Mouse (Mus musculus): Measurements from ENCODE around the gene Kif4. TPM values are rescaled to one million over a fixed set of nuclear protein-coding genes. Genes with fewer than 3 reads are reported as not detected.

Kif4 gene
- polyA plus RNA-seq, 1 experiment from 2014 or later, result 8.6 TPM

DNA sequence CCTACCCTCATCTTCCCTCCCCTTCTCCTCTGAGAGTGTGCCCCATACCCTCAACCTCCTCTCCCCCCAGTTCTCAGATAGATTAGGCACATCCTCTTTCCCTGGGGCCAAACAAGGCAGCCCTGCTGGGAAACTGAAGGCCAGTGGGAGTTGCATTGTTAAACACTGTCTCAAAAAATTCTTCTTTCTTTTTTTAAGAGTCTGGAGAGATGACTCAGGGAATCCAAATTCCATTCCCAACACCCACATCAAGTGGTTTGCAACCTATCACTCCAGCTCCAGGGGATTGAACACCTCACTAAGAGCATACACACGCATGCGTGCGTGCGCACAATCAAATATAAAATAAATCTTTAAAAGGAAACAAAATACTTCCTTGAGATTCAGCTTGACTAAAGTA, 71.2 kb downstream of the Kif4 start:
- Histone ChIP-seq H3K27ac (replicated peaks; ENCODE audit: low read depth, low read length) (no peak overlapping the region), H3K4me1 (ENCODE audit: control insufficient read depth, insufficient read depth, low read length) (no peaks in the 10 kb centered on the region), H3K27me3 (ENCODE audit: control insufficient read depth, insufficient read depth, low read length) (no peaks in the 10 kb centered on the region), H3K9ac (replicated peaks; ENCODE audit: low read length) (no peak overlapping the region), H3K36me3 (ENCODE audit: control insufficient read depth, insufficient read depth, low read length) (no peaks in the 10 kb centered on the region), H3K9me3 (ENCODE audit: control insufficient read depth, low read length) (no peaks in the 10 kb centered on the region), H3K4me2 (ENCODE audit: low read length) (no peak overlapping the region), H3K4me3 (replicated peaks; ENCODE audit: low read depth, low read length) (no peak overlapping the region)
- DNase-seq (no peak), ATAC-seq (ENCODE audit: low FRiP score, low TSS enrichment) (no peak)
- WGBS, result 94% methylated on average over 4 of the region's 4 CpGs

DNA sequence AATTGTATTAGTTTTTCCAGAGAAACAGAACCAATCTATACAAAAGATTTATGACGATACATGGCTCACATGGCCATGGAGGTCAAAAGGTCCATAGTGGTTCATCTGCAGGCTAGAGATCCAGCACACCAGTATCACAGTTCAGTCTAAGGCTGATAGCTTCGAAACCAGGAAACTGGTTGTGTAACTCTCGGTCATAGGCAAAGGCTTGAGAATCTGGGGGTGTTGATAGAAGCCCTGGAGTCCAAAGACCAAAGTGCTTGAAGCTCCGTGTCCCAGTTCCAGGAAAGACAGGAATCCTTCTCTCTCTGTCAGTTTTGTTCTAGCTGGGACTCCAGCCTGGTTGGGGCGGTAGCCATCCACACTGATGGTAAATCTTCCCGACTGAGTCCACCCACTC, 82.5 kb downstream of the Kif4 start:
- Histone ChIP-seq H3K36me3 (ENCODE audit: control insufficient read depth, insufficient read depth, low read length) (no peaks in the 10 kb centered on the region), H3K4me3 (replicated peaks; ENCODE audit: low read depth, low read length) (no peak overlapping the region), H3K4me1 (ENCODE audit: control insufficient read depth, insufficient read depth, low read length) (no peaks in the 10 kb centered on the region), H3K27me3 (ENCODE audit: control insufficient read depth, insufficient read depth, low read length) (no peaks in the 10 kb centered on the region), H3K4me2 (ENCODE audit: low read length) (no peak overlapping the region), H3K9me3 (ENCODE audit: control insufficient read depth, low read length) (no peaks in the 10 kb centered on the region), H3K9ac (replicated peaks; ENCODE audit: low read length) (no peak overlapping the region), H3K27ac (replicated peaks; ENCODE audit: low read depth, low read length) (no peak overlapping the region)
- no peak for ATAC-seq (ENCODE audit: low FRiP score, low TSS enrichment)
- WGBS, result 91% methylated on average over 6 of the region's 6 CpGs
- DNase-seq, result no peak

DNA sequence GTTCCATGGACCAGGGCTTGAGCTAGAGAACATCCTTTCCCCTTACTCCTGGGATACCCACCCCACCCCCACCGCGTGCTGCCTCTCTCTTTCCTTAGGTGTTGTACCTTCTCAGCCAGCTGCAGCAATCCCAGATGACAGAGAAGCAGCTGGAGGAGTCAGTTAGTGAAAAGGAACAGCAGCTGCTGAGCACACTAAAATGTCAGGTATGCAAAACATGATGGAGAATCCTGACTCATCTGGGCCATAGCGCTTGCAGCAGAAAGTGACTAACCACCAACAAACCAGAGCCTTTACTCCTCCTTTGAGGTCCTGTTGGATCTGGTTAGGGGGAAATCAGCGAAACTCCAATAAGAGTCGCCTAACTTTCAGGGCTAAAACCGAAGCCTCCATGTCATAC, 90.6 kb downstream of the Kif4 start:
- no peaks in the 10 kb centered on the region for H3K36me3 ChIP-seq (ENCODE audit: control insufficient read depth, insufficient read depth, low read length)
- WGBS, result 95% methylated on average over 6 of the region's 6 CpGs
- H3K9me3 ChIP-seq (ENCODE audit: control insufficient read depth, low read length), result no peaks in the 10 kb centered on the region
- no peaks in the 10 kb centered on the region for H3K4me1 ChIP-seq (ENCODE audit: control insufficient read depth, insufficient read depth, low read length)
- ATAC-seq (ENCODE audit: low FRiP score, low TSS enrichment) (no peak), DNase-seq (no peak)
- no peak overlapping the region for H3K4me2 ChIP-seq (ENCODE audit: low read length)
- no peak overlapping the region for H3K27ac ChIP-seq (replicated peaks; ENCODE audit: low read depth, low read length)
- no peak overlapping the region for H3K4me3 ChIP-seq (replicated peaks; ENCODE audit: low read depth, low read length)
- H3K9ac ChIP-seq (replicated peaks; ENCODE audit: low read length), result no peak overlapping the region
- no peaks in the 10 kb centered on the region for H3K27me3 ChIP-seq (ENCODE audit: control insufficient read depth, insufficient read depth, low read length)

DNA sequence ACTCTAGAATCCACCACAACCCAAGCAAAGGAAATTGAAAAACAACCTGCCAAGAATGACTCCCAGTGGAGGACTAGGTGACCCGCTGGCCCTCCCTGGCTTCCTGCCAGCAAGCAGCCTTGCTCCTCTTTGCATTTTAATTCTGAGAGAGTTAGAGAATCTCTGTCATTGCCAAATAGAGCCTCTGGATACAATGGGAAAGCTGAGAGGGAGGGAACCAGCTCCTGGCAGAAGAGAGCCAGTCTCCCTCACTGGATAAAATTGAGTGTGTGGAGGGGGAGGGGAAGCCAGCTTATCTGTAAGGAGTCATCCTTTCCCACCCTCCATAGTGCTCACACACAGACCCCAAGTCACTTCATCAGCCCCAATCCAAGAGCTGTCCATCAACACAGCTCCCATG, 103.4 kb downstream of the Kif4 start:
- 29% methylated on average over 1 of the region's 1 CpGs for WGBS
- Histone ChIP-seq H3K4me2 (ENCODE audit: low read length) (no peak overlapping the region), H3K4me3 (replicated peaks; ENCODE audit: low read depth, low read length) (no peak overlapping the region), H3K9ac (replicated peaks; ENCODE audit: low read length) (no peak overlapping the region), H3K27ac (replicated peaks; ENCODE audit: low read depth, low read length) (peak overlapping the region; percentile 63), H3K36me3 (ENCODE audit: control insufficient read depth, insufficient read depth, low read length) (no peaks in the 10 kb centered on the region), H3K4me1 (ENCODE audit: control insufficient read depth, insufficient read depth, low read length) (peaks cover 6% of the 10 kb centered on the region; the same call in 1 of the 2 replicates), H3K9me3 (ENCODE audit: control insufficient read depth, low read length) (no peaks in the 10 kb centered on the region), H3K27me3 (ENCODE audit: control insufficient read depth, insufficient read depth, low read length) (no peaks in the 10 kb centered on the region)
- ATAC-seq (ENCODE audit: low FRiP score, low TSS enrichment), result peak; percentile 71
- DNase-seq, result peak; percentile 76

DNA sequence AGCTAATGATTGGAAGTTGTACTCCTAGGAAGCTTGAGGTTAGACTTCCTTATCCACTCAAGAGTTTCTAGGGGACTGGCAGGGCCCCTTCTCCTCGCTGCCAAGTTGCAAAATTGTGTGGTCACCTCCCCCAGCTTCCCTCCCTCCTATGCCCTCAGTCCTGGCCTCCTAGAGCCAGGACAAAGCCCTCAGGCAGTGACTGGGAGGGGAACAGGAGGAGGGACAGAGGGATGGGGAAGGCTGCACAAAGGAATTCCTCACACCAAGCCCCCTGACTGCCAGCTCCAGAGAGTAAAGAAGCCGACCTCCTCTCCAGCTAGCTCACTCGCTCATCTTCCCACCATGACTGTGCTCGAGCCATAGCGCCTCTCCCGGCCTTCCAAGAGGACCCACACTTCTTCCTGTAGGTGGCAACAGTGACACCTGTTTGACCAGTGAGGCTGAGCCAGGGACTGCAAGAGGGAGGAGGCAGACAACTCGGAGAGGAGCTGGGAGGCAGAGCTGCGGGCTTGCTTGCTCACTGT, 104.2 kb downstream of the Kif4 start, which contains the start of gene Gdpd2:
Gdpd2 (plus strand) TSS at position 209 of the 524 bp plus-strand sequence.
- H3K4me2 ChIP-seq (ENCODE audit: low read length), result peak within 1 kb of the TSS; percentile 49
- peaks cover 6% of the 10 kb centered on the region; the same call in 1 of the 2 replicates for H3K4me1 ChIP-seq (ENCODE audit: control insufficient read depth, insufficient read depth, low read length)
- no peaks in the 10 kb centered on the region for H3K9me3 ChIP-seq (ENCODE audit: control insufficient read depth, low read length)
- no peaks in the 10 kb centered on the region for H3K36me3 ChIP-seq (ENCODE audit: control insufficient read depth, insufficient read depth, low read length)
- H3K4me3 ChIP-seq (replicated peaks; ENCODE audit: low read depth, low read length), result peak within 1 kb of the TSS; percentile 26
- H3K27me3 ChIP-seq (ENCODE audit: control insufficient read depth, insufficient read depth, low read length), result no peaks in the 10 kb centered on the region
- ATAC-seq (ENCODE audit: low FRiP score, low TSS enrichment), result peak; percentile 74
- DNase-seq, result peak; percentile 72
- peak within 1 kb of the TSS; percentile 63 for H3K27ac ChIP-seq (replicated peaks; ENCODE audit: low read depth, low read length)
- H3K9ac ChIP-seq (replicated peaks; ENCODE audit: low read length), result peak within 1 kb of the TSS; percentile 46
- WGBS, result 27% methylated on average over 8 of the region's 8 CpGs

DNA sequence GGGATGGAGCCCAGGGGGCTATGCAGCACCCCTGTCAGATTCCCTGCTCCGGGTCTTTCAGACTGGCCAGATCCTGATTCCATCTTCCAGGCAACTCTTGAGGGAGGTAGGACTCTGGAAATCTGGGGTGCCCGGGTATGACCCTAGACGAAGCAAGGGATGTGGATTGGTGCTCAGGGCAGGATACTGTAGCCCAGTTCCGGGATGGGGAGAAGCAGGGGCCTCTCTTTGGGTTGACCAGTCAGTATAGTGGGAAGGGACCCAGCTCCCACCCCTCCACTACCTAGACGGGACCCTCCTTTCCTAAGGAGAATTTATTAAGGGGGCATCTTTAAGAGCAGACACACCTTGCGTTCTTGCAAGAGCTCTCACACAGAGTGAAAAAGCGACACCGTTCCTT, 104.7 kb downstream of the Kif4 start:
- Histone ChIP-seq H3K4me2 (ENCODE audit: low read length) (peak overlapping the region; percentile 49), H3K27me3 (ENCODE audit: control insufficient read depth, insufficient read depth, low read length) (no peaks in the 10 kb centered on the region), H3K4me3 (replicated peaks; ENCODE audit: low read depth, low read length) (peak overlapping the region; percentile 26), H3K4me1 (ENCODE audit: control insufficient read depth, insufficient read depth, low read length) (peaks cover 6% of the 10 kb centered on the region; the same call in 1 of the 2 replicates), H3K9me3 (ENCODE audit: control insufficient read depth, low read length) (no peaks in the 10 kb centered on the region), H3K36me3 (ENCODE audit: control insufficient read depth, insufficient read depth, low read length) (no peaks in the 10 kb centered on the region), H3K9ac (replicated peaks; ENCODE audit: low read length) (peak overlapping the region; percentile 46), H3K27ac (replicated peaks; ENCODE audit: low read depth, low read length) (peak overlapping the region; percentile 63; the same call in 1 of the 2 replicates)
- DNase-seq (no peak), ATAC-seq (ENCODE audit: low FRiP score, low TSS enrichment) (peak; percentile 60)
- WGBS, result 31% methylated on average over 8 of the region's 8 CpGs

DNA sequence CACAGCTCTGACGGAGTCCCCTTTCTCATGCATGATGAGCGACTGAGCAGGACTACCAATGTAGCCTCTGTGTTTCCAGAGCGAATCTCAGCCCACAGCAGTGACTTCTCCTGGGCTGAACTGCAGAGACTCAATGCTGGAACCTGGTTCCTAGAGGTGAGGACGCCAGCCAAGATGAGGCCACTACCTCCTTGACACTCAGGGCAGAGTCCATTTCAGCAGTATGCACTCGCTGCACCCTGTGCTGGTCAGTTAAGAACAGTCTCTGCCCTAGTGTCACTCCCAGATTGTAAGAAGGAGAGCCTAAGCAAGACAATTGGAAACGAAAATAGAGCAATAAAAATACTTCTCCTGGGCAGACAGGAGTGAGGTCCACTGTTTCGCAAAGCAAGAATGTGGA, 108.8 kb downstream of the Kif4 start:
- H3K27ac ChIP-seq (replicated peaks; ENCODE audit: low read depth, low read length), result no peak overlapping the region
- 83% methylated on average over 7 of the region's 7 CpGs for WGBS
- no peak for ATAC-seq (ENCODE audit: low FRiP score, low TSS enrichment)

DNA sequence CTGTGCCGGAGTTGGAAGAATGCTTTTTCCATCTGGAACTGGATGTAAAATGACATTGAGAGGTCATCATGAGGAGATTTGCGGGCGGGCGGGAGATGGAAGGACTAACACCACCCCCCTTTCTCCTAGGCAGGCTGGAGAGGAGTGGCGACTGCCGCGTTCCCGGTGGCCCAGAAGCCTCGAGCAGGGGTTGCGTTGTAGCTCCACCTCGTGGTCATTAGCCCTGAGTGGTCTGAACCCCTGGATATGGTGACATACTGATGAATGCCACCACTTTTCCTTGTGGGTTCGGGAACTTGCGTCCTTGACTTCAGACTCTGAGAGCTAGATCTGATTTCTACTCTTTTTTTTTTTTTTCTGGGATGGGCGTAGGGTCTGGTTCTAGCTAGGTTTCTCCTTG, 113.4 kb downstream of the Kif4 start:
- DNase-seq (peak; percentile 78), ATAC-seq (ENCODE audit: low FRiP score, low TSS enrichment) (peak; percentile 72; the same call in 1 of the 2 replicates)
- Histone ChIP-seq H3K4me2 (ENCODE audit: low read length) (peak overlapping the region; percentile 44), H3K27ac (replicated peaks; ENCODE audit: low read depth, low read length) (no peak overlapping the region), H3K36me3 (ENCODE audit: control insufficient read depth, insufficient read depth, low read length) (no peaks in the 10 kb centered on the region), H3K27me3 (ENCODE audit: control insufficient read depth, insufficient read depth, low read length) (no peaks in the 10 kb centered on the region), H3K4me3 (replicated peaks; ENCODE audit: low read depth, low read length) (peak overlapping the region; percentile 15; the same call in 1 of the 2 replicates), H3K4me1 (ENCODE audit: control insufficient read depth, insufficient read depth, low read length) (no peaks in the 10 kb centered on the region), H3K9me3 (ENCODE audit: control insufficient read depth, low read length) (no peaks in the 10 kb centered on the region), H3K9ac (replicated peaks; ENCODE audit: low read length) (no peak overlapping the region; the same call in 1 of the 2 replicates)
- 23% methylated on average over 14 of the region's 14 CpGs for WGBS

More for the DNA sequence above, 108.8 kb downstream of the Kif4 start:
- Histone ChIP-seq H3K4me2 (ENCODE audit: low read length) (no peak overlapping the region), H3K4me1 (ENCODE audit: control insufficient read depth, insufficient read depth, low read length) (peaks cover 6% of the 10 kb centered on the region; the same call in 1 of the 2 replicates), H3K4me3 (replicated peaks; ENCODE audit: low read depth, low read length) (no peak overlapping the region), H3K36me3 (ENCODE audit: control insufficient read depth, insufficient read depth, low read length) (no peaks in the 10 kb centered on the region), H3K9ac (replicated peaks; ENCODE audit: low read length) (no peak overlapping the region), H3K27me3 (ENCODE audit: control insufficient read depth, insufficient read depth, low read length) (no peaks in the 10 kb centered on the region), H3K9me3 (ENCODE audit: control insufficient read depth, low read length) (no peaks in the 10 kb centered on the region)
- DNase-seq, result no peak

DNA sequence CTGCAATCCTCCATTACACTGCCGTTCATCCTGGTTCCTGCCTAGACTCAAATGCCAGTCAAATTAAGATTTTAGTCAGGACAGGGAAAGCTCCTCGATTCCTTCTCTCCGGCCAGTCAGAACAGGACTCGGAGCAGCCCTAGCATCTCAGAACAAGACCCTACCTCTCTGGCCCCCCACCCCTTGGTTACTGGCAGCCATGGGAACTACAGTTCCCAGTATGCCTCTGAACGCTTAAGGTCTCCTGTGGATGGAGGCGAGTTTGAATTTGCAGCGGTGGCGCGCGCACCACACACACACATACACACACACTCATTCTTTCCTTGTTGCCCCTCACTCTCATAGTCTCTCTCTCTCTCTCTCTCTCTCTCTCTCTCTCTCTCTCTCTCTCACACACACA, 113.9 kb downstream of the Kif4 start:
- no peaks in the 10 kb centered on the region for H3K27me3 ChIP-seq (ENCODE audit: control insufficient read depth, insufficient read depth, low read length)
- no peaks in the 10 kb centered on the region for H3K36me3 ChIP-seq (ENCODE audit: control insufficient read depth, insufficient read depth, low read length)
- peak overlapping the region; percentile 44 for H3K4me2 ChIP-seq (ENCODE audit: low read length)
- no peaks in the 10 kb centered on the region for H3K4me1 ChIP-seq (ENCODE audit: control insufficient read depth, insufficient read depth, low read length)
- ATAC-seq (ENCODE audit: low FRiP score, low TSS enrichment) (0 out of 2 replicates have a peak, but pooled peaks have one; percentile 59), DNase-seq (peak; percentile 61)
- 35% methylated on average over 10 of the region's 10 CpGs for WGBS
- no peak overlapping the region; the same call in 1 of the 2 replicates for H3K9ac ChIP-seq (replicated peaks; ENCODE audit: low read length)
- no peak overlapping the region for H3K27ac ChIP-seq (replicated peaks; ENCODE audit: low read depth, low read length)
- H3K4me3 ChIP-seq (replicated peaks; ENCODE audit: low read depth, low read length), result peak overlapping the region; percentile 15; the same call in 1 of the 2 replicates
- H3K9me3 ChIP-seq (ENCODE audit: control insufficient read depth, low read length), result no peaks in the 10 kb centered on the region
